Mouse (Mus musculus) lung, embryonic 16.5 days (tissue): ENCODE data around the gene Sfn. TPM values are rescaled to one million over a fixed set of nuclear protein-coding genes. Genes with fewer than 3 reads are reported as not detected.
A peak's percentile ranks its signal among the peaks of the same experiment; 100 is the strongest.

ENCODE experiments used
- ATAC-seq: fragments of 200-750 bp; cut with Nextera tagmentation; 2 replicates; pipeline ENCODE4 v1.8.0; 2017; ENCODE audit warnings: low read depth, mild to moderate bottlenecking, moderate library complexity
- H3K27ac ChIP-seq: fragments of 300-500 bp; sonication (generic); 2 replicates; pipeline ENCODE4 v1.5.1; 2014; ENCODE audit warnings: mild to moderate bottlenecking, control low read depth, low read length
- H3K27me3 ChIP-seq: fragments of 300-500 bp; sonication (generic); 2 replicates; pipeline ENCODE4 v1.6.1; 2014; ENCODE audit warnings: low read depth, low read length, mixed read lengths; ENCODE audit not compliant: control insufficient read depth, insufficient read depth
- H3K36me3 ChIP-seq: fragments of 300-500 bp; sonication (generic); 2 replicates; pipeline ENCODE4 v1.6.1; 2014; ENCODE audit warnings: low read length; ENCODE audit not compliant: control insufficient read depth, insufficient read depth
- H3K4me1 ChIP-seq: fragments of 300-500 bp; sonication (generic); replicated peaks from 2 replicates; pipeline ENCODE4 v1.6.1; 2014; ENCODE audit warnings: low read length, mixed read lengths; ENCODE audit not compliant: control insufficient read depth, insufficient read depth
- H3K4me2 ChIP-seq: fragments of 300-500 bp; sonication (generic); 2 replicates; pipeline ENCODE4 v1.6.1; 2014; ENCODE audit warnings: low read depth, low read length, control low read depth
- H3K4me3 ChIP-seq: fragments of 300-500 bp; sonication (generic); 2 replicates; pipeline ENCODE4 v1.5.1; 2014; ENCODE audit warnings: mild to moderate bottlenecking, low read length, control low read depth
- H3K9ac ChIP-seq: fragments of 300-500 bp; sonication (generic); 2 replicates; pipeline ENCODE4 v1.6.1; 2014; ENCODE audit warnings: low read length, control low read depth
- H3K9me3 ChIP-seq: fragments of 300-500 bp; sonication (generic); 2 replicates; pipeline ENCODE4 v1.6.1; 2016; ENCODE audit warnings: low read length; ENCODE audit not compliant: control insufficient read depth
- WGBS: fragments of 180-500 bp; shearing (Covaris S2); extraction: QIAGEN DNeasy Blood & Tissue Kit; methylation state at CpG from one replicate; pipeline ENCODE4 v1.1.7; 2014; 5-methylcytosine and 5-hydroxymethylcytosine counted together
- polyA plus RNA-seq: library from polyadenylated mRNA; unstranded; fragments of >200 nt; fragmentation: Nextera tagmentation; extraction: Ambion mirVana; gene quantifications from 2 replicates; pipeline ENCODE4 v1.2.1, GENCODE M21; 2015

Gene Sfn
- polyA plus RNA-seq, 1 experiment from 2014 or later: 21.6 TPM

DNA sequence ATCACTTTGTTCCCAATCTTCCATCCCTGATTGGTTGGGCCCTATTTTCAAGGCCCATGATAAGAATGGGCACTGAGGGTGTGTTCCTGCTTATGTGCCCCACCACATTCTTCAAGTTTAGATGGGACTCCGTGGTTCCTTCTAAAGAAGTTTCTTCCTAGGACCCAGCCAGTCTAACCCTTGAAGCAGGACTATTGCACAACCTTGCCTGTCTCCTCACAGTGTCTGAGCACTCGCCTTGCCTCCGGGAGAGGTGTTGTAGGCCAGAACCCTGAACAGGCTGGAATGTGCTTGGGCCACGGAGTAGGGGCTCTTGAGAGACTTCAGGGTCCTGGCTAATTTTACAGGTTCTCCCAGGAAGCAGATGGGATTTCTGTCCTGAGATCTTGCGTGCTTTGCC, 1.1 kb upstream of the Sfn start:
- Histone ChIP-seq H3K27me3 (peaks cover 13% of the 10 kb centered on the region), H3K36me3 (peaks cover 6% of the 10 kb centered on the region; the same call in 1 of the 2 replicates), H3K9ac (no peak overlapping the region), H3K9me3 (no peaks in the 10 kb centered on the region), H3K4me3 (no peak overlapping the region), H3K27ac (no peak overlapping the region), H3K4me2 (no peak overlapping the region), H3K4me1 (peaks cover 10% of the 10 kb centered on the region)
- WGBS: 74% methylated on average over 5 of the region's 5 CpGs
- ATAC-seq: no peak

DNA sequence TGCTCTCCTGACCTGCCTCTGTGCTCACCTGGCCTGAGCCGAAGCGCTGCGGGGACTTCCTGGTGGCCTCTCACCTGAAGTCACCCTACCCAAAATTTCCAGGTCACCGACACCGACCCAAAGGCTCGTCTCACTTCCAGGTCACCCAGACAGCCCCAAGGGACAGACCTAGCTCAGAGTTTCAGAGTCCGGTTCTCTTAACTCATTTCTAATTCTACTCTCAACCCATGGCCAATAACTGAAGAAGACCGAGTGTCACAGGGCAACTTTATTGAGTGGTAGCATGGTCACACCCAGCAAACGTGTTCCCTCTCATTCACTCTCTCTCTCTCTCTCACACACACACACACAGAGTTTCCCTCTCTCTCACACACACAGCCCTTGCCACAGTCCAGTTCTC, 1.7 kb downstream of the Sfn start:
- H3K4me2 ChIP-seq: peak overlapping the region; percentile 82
- H3K27me3 ChIP-seq: peaks cover 13% of the 10 kb centered on the region
- H3K27ac ChIP-seq: 0 out of 2 replicates have a peak overlapping the region, but pooled peaks have one; percentile 44
- peaks cover 6% of the 10 kb centered on the region; the same call in 1 of the 2 replicates for H3K36me3 ChIP-seq
- peak overlapping the region; percentile 65 for H3K9ac ChIP-seq
- peak overlapping the region; percentile 59 for H3K4me3 ChIP-seq
- 11% methylated on average over 9 of the region's 9 CpGs for WGBS
- H3K4me1 ChIP-seq: peaks cover 10% of the 10 kb centered on the region
- no peak for ATAC-seq
- no peaks in the 10 kb centered on the region for H3K9me3 ChIP-seq

DNA sequence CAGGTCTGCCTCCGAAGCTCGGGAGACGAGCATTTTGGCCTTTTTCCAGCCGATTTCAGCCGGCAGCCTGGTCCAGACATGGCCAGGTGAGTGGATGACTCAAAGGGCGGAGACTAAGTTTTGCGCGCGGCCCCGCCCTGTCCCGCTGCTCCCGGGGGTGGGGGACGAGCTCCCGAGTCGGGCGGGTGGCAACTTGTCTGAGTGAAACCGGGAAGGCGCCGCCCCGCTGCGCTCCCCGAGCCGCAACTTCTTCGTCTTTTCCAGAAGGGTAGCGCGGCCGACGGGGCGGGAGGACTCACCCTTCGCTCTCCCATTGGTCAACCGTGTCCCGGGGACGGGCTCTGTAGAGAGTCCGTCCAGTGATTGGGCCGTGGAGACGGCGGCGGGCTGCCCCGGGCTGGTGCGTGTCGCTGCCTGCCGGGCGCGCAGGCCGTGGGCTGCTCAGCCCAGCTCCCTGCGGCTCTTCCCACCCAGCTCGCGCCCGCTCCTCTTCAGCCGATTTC, 2.3 kb downstream of the Sfn start:
- WGBS: under 1% methylated on average over 47 of the region's 50 CpGs
- H3K4me3 ChIP-seq: peak overlapping the region; percentile 59
- H3K27me3 ChIP-seq: peaks cover 13% of the 10 kb centered on the region
- H3K9me3 ChIP-seq: no peaks in the 10 kb centered on the region
- peak; percentile 97 for ATAC-seq
- H3K4me1 ChIP-seq: peaks cover 8% of the 10 kb centered on the region
- peak overlapping the region; percentile 54 for H3K27ac ChIP-seq
- peak overlapping the region; percentile 82 for H3K4me2 ChIP-seq
- peaks cover 6% of the 10 kb centered on the region; the same call in 1 of the 2 replicates for H3K36me3 ChIP-seq
- peak overlapping the region; percentile 65 for H3K9ac ChIP-seq

DNA sequence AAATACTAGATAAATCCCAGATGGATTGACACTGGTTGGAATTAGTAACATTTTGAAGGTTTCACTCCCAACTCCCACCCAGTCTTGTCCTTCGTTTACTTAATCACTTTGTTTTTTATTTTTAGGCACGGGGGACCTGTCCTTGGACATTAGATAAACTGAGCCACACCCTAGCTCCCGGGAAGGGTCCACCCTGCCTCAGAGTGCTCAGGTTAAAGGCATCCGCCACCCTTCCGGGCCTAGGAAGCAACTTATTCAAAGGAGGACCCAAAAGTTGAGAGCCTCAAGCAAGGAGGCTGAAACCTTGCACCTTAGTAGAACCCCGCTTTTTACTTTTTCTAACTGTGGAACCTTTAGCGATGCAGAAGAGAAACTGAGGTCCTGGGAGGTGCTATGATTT, 2.9 kb downstream of the Sfn start:
- Histone ChIP-seq H3K4me1 (peaks cover 8% of the 10 kb centered on the region), H3K36me3 (peaks cover 6% of the 10 kb centered on the region; the same call in 1 of the 2 replicates), H3K9me3 (no peaks in the 10 kb centered on the region), H3K27ac (peak overlapping the region; percentile 54), H3K9ac (peak overlapping the region; percentile 63), H3K4me2 (peak overlapping the region; percentile 82), H3K27me3 (peaks cover 13% of the 10 kb centered on the region), H3K4me3 (peak overlapping the region; percentile 59)
- WGBS: 12% methylated on average over 7 of the region's 7 CpGs
- no peak for ATAC-seq

DNA sequence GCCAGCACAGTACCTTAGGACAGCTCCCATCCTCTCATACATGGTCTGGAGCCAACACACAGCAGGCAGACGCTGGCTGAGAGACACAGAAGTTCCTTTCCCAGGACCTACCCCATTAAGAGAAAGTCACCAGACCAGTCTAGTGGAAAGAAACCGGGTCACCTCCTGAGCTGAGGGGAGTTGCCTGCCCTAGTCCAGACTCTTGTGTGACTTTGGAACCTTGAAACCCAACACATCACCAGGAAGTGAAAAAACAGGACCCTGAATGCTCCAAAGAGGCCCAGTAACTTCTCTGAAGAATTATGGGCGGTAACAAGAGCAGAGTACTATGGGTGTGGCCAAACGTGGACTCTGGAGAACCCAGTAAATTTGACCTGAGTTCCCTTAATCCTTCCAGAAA, 3.4 kb downstream of the Sfn start:
- H3K36me3 ChIP-seq: 0 out of 2 replicates have a peak, but pooled peaks cover 2% of the 10 kb centered on the region
- ATAC-seq: peak; percentile 6; the same call in 1 of the 2 replicates
- 32% methylated on average over 4 of the region's 4 CpGs for WGBS
- H3K4me1 ChIP-seq: peaks cover 8% of the 10 kb centered on the region
- H3K4me3 ChIP-seq: no peak overlapping the region
- H3K9me3 ChIP-seq: no peaks in the 10 kb centered on the region
- H3K27ac ChIP-seq: peak overlapping the region; percentile 39
- H3K9ac ChIP-seq: no peak overlapping the region
- H3K27me3 ChIP-seq: peaks cover 13% of the 10 kb centered on the region
- H3K4me2 ChIP-seq: peak overlapping the region; percentile 82; the same call in 1 of the 2 replicates

DNA sequence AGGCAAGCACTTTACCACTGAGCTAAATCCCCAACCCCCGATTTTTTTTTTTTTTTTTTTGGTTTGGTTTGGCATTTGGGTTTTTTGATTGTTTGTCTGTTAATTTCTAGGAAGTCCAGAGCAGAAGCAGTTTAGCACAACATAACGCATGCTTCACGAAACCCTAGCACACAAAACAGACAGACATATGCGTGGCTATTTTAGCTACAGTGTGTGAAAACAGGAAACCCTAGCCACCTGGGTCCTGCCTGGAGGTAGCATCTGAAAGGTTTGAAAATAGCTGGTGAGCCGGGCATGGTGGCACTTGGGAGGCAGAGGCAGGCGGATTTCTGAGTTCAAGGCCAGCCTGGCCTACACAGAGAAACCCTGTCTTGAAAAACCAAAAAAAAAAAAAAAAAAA, 5.9 kb downstream of the Sfn start:
- WGBS: 71% methylated on average over 6 of the region's 6 CpGs
- Histone ChIP-seq H3K9ac (no peak overlapping the region), H3K4me3 (no peak overlapping the region), H3K4me2 (no peak overlapping the region), H3K36me3 (peaks cover 6% of the 10 kb centered on the region), H3K9me3 (no peaks in the 10 kb centered on the region), H3K27me3 (peaks cover 6% of the 10 kb centered on the region), H3K27ac (no peak overlapping the region), H3K4me1 (peaks cover 8% of the 10 kb centered on the region)
- no peak for ATAC-seq

DNA sequence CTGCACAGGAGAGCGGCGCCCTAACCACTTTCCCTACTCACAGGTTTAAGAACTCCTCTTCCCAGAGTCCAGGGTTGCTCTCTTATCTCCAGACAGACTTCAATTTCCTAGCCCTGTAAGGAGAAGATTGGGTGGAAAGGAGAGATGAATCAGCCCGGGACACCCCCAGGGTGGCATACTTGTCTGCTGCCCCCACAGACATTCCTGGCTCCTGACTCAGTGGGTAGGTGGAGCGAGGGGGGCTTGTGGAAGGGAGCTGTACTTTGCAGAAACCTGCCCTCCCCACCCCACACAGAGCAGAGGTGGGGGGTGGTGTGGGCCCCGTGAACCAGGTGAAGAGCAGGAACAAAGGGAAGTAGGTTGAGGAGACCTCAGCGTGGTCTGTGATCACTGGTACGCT, 6.4 kb downstream of the Sfn start:
- ATAC-seq: no peak
- Histone ChIP-seq H3K27ac (no peak overlapping the region), H3K27me3 (peaks cover 6% of the 10 kb centered on the region), H3K9me3 (no peaks in the 10 kb centered on the region), H3K4me1 (peaks cover 8% of the 10 kb centered on the region), H3K36me3 (peaks cover 7% of the 10 kb centered on the region), H3K9ac (no peak overlapping the region), H3K4me3 (no peak overlapping the region), H3K4me2 (no peak overlapping the region)
- 46% methylated on average over 7 of the region's 7 CpGs for WGBS

DNA sequence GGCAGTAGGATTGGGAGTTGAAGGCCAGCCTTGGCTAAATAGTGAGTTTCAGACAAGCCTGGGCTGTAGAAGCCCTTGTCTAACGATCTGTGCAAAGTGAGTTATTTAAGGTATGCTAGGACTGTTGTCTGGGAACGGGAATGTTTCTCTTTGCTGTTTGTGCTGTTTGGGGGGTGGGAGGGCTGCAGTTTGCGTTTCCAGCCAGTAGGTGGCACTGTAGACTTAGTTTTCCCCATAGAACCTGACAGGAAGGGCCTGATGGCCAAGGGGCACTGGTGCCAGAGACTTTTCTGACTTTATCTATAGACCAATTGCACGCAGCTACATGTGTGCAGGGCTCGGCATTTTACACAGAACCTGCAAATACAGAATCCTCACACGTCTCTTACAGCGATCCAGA, 9.4 kb downstream of the Sfn start:
- Histone ChIP-seq H3K27ac (no peak overlapping the region), H3K27me3 (no peaks in the 10 kb centered on the region), H3K36me3 (peaks cover 15% of the 10 kb centered on the region), H3K4me1 (no peaks in the 10 kb centered on the region), H3K4me3 (no peak overlapping the region), H3K9ac (no peak overlapping the region), H3K9me3 (no peaks in the 10 kb centered on the region), H3K4me2 (no peak overlapping the region)
- WGBS: 28% methylated on average over 7 of the region's 7 CpGs
- peak; percentile 67 for ATAC-seq

DNA sequence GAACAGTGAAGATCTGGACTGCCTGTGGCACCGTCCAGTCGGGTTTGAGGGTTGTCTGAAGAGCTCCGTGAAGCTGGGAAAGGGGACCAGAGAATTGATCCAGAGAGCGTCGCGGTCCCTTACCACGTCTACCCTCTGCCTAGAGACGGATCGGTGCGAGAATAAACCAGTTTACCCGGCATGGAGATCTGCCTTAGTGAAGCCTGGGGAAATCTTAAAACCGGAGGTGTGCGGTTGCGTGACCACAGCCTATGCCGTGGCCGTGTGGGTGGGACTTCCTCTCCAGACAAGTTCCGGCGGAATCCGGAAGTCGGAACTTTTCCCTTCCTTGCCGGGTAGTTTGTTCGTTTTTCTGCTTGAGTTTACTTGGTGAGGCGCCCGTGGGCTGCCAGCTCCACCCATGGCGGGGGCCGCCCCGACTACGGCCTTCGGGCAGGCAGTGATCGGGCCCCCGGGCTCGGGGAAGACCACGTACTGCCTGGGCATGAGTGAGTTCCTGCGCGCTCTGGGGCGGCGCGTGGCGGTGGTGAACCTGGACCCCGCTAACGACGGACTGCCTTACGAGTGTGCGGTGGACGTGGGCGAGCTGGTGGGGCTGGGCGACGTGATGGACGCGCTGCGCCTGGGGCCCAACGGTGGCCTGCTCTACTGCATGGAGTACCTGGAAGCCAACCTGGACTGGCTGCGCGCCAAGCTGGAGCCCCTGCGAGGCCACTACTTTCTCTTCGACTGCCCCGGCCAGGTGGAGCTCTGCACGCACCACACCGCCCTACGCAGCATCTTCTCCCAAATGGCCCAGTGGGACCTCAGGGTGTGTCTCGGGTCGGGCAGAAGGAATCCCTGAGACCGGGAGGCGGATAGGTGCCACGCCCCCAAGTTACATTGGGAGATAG, 17.7 kb downstream of the Sfn start, which contains the start of gene Gpn2:
Gene Gpn2, plus strand, starts transcription at position 304 of the 893 bp plus-strand sequence.
- H3K9ac ChIP-seq: peak within 1 kb of the TSS; percentile 91
- H3K36me3 ChIP-seq: peaks cover 9% of the 10 kb centered on the region
- peaks cover 11% of the 10 kb centered on the region for H3K4me1 ChIP-seq
- under 1% methylated on average over 65 of the region's 65 CpGs for WGBS
- peak within 1 kb of the TSS; percentile 99 for H3K4me3 ChIP-seq
- peak; percentile 92 for ATAC-seq
- H3K9me3 ChIP-seq: no peaks in the 10 kb centered on the region
- H3K27me3 ChIP-seq: no peaks in the 10 kb centered on the region
- peak within 1 kb of the TSS; percentile 78 for H3K27ac ChIP-seq
- H3K4me2 ChIP-seq: peak within 1 kb of the TSS; percentile 98
